Mouse (Mus musculus) 3T3-L1 (cell line): ENCODE measurements at regions not wholly inside any gene's neighbourhood (a gene's known extent, or its start where the extent isn't known, plus 50 kb on each side); places are given as distances from the start of the nearest gene placed in this dataset.

Source experiments
- DNase-seq: peaks from one replicate; pipeline ENCODE4 v3.0.0-alpha.2; 2015; ENCODE audit warnings: low read depth, low spot score

- DNase-seq, result peak; percentile 61
These were observed 271.9 kb upstream of the Mettl25 start for GRCm38 (mm10) chr10:106113083-106113482.

GRCm38 (mm10) chr10:106114743-106115486 is 273.7 kb upstream of the Mettl25 start:
- peak; percentile 5 for DNase-seq

- no peak for DNase-seq
These were observed 280.6 kb upstream of the Mettl25 start for GRCm38 (mm10) chr10:106121826-106122225.

- DNase-seq, result no peak
These were observed 281.8 kb upstream of the Mettl25 start for GRCm38 (mm10) chr10:106122952-106123351.

GRCm38 (mm10) chr10:106172131-106172530 is 298.0 kb upstream of the Ppfia2 start:
- DNase-seq, result no peak

GRCm38 (mm10) chr10:106174433-106174832 is 295.7 kb upstream of the Ppfia2 start:
- no peak for DNase-seq

GRCm38 (mm10) chr10:106179651-106180050 is 290.5 kb upstream of the Ppfia2 start:
- DNase-seq, result no peak

- no peak for DNase-seq
These were observed 267.6 kb upstream of the Ppfia2 start for GRCm38 (mm10) chr10:106202566-106202965.

- no peak for DNase-seq
These were observed 245.9 kb upstream of the Ppfia2 start for GRCm38 (mm10) chr10:106224251-106224650.

- no peak for DNase-seq
These were observed 228.0 kb upstream of the Ppfia2 start for GRCm38 (mm10) chr10:106242180-106242579.

- no peak for DNase-seq
These were observed 216.0 kb upstream of the Ppfia2 start for GRCm38 (mm10) chr10:106254106-106254505.

- DNase-seq, result no peak
These were observed 210.3 kb upstream of the Ppfia2 start for GRCm38 (mm10) chr10:106259811-106260210.

GRCm38 (mm10) chr10:106273335-106273734 is 196.8 kb upstream of the Ppfia2 start:
- DNase-seq, result no peak

- DNase-seq, result no peak
These were observed 180.2 kb upstream of the Ppfia2 start for GRCm38 (mm10) chr10:106289951-106290350.

- no peak for DNase-seq
These were observed 179.4 kb upstream of the Ppfia2 start for GRCm38 (mm10) chr10:106290736-106291135.

GRCm38 (mm10) chr10:106295501-106295900 is 174.6 kb upstream of the Ppfia2 start:
- no peak for DNase-seq

- no peak for DNase-seq
These were observed 135.0 kb upstream of the Ppfia2 start for GRCm38 (mm10) chr10:106335166-106335565.

- no peak for DNase-seq
These were observed 118.5 kb upstream of the Ppfia2 start for GRCm38 (mm10) chr10:106351663-106352062.

GRCm38 (mm10) chr10:106375653-106376052 is 94.5 kb upstream of the Ppfia2 start:
- DNase-seq, result no peak

GRCm38 (mm10) chr10:106376161-106376560 is 94.0 kb upstream of the Ppfia2 start:
- DNase-seq, result no peak

GRCm38 (mm10) chr10:106380628-106381027 is 89.5 kb upstream of the Ppfia2 start:
- DNase-seq, result no peak

GRCm38 (mm10) chr10:106408705-106409104 is 61.4 kb upstream of the Ppfia2 start:
- no peak for DNase-seq

- DNase-seq, result no peak
These were observed 57.0 kb upstream of the Ppfia2 start for GRCm38 (mm10) chr10:106413181-106413580.

- DNase-seq, result no peak
These were observed 55.1 kb upstream of the Ppfia2 start for GRCm38 (mm10) chr10:106414990-106415389.
